Mouse (Mus musculus) forelimb bud, embryonic 11.5 days (tissue): ENCODE data around the gene Usp48.

Experiments
- DNase-seq: peaks from one replicate; pipeline ENCODE4 v3.0.0-alpha.2; 2012; ENCODE audit warnings: low read depth, low spot score

The Usp48 gene

GRCm38 (mm10) chr4:137609702-137610101 lies 16.1 kb downstream of the Usp48 start:
- DNase-seq: no peak

- DNase-seq: no peak
Observed at GRCm38 (mm10) chr4:137610256-137610655, 16.7 kb downstream of the Usp48 start.

DNA sequence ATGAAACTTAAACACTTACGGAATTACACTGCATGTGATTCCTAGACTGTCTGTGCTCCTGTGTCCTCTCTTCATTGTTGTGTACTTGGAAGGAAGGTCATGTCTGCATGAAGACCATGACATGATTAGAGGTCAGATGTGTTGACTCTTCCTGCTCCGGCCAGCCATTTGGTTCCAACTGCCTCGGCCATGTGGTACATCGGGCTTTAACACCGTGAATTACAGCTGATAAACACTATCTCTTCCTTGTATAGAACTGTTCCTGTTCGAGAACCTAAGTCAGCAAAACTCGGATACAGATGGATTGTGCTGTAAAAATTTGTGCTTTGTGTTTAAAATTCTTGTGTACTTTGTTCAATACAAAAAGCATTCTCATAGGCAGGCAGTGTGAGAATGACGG lies 29.3 kb downstream of the Usp48 start:
- DNase-seq: no peak

GRCm38 (mm10) chr4:137627476-137628235 lies 34.1 kb downstream of the Usp48 start:
- DNase-seq: no peak

- DNase-seq: no peak
Observed at GRCm38 (mm10) chr4:137628400-137628799, 34.8 kb downstream of the Usp48 start.

DNA sequence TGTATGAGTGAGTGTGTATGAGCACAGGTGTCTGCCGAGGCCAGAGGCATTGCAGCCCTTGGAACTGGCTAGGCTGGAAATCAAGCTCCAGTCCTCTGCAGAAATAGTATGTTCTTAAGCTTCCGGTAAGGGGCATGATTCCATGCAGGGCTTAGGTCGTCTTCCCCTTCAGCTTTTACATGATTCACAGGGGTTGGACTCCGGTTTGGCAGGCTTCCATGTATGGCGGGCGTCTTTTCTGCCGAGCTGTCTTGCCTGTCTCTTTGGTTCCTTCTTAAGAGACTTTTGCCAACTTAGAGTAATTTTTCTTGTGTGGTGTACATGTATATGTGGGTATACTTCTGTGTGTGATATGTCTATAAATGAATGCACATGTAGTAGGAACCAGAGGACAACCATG lies 35.8 kb downstream of the Usp48 start:
- no peak for DNase-seq

DNA sequence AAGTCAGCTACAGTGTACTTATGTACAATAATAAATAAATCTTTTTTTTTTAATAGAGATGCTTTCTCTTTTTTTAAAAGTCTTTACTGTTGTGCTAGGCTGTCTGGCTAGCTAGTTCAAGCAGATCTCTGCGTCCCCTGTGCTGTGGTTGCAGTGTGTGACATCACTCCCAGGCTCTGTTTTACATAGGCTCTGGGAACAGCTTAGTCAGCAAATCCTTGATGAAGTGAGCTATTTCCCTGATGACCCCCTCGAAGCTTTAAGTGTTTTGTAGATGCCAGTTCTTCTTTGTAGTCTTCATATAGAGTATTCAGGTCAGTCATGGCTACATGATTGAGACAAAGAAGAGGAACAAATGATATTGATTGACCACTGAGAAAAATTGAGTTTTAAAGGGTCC lies 36.6 kb downstream of the Usp48 start:
- no peak for DNase-seq

DNA sequence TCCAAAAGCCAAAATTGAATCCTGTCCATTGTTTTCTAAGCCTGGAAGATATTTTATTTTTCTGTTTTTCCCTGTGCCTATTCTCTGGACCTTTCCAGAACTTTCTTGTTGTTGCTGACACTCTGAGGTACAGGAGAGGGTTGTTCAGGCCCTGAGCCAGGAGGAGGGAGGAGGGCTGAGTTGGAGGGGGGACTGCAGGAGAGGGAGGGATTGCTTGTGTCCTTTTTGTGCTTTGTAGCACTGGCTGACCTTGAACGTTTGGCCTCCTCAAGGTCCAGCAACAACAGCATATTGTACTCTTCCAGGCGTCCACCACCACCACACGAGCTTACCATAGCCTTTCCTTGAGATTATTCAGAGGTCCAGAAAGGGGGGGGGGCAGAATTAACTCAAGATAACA lies 38.0 kb downstream of the Usp48 start:
- no peak for DNase-seq

DNA sequence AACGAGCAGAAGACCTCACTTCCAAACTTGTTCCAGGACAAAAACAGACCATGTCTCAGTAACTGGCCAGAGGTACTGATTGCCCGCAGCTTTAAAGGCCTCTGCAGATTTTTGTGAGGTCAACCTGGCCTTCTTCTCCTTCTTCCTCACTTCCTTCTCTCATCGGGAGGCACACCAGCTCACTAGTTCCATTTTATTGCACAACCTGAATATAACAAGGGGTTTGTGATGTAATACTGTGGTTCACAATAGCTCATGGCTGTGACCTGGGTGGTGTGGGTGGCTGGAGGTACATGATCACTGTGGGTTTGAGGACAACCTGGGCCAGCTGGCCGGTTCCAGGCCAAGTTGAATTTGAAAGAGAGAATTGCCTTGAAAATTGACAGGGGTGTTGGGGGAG lies 39.8 kb downstream of the Usp48 start:
- no peak for DNase-seq

GRCm38 (mm10) chr4:137636597-137636996 lies 43.0 kb downstream of the Usp48 start:
- DNase-seq: no peak

DNA sequence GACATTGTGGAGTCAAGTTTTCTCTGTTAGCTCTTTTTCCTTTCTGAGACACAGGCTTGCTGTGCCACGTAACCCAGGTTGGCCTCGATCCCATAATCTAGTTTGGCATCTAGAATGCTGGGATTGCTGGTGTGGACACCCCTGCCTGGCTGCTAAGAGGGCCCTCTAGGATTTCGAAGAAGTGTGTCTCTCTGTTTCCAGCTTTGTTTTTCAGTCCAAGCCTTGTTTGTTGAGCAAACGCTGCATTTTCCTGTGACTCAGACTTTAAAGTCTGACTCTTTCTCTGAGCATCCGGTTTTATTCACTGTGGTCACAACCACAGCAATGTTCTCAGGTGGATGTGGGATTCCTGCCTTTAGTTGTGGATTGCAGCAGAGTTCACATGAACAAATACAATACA lies 48.0 kb downstream of the Usp48 start:
- DNase-seq: no peak

- no peak for DNase-seq
Observed at GRCm38 (mm10) chr4:137642101-137642500, 48.5 kb downstream of the Usp48 start.

DNA sequence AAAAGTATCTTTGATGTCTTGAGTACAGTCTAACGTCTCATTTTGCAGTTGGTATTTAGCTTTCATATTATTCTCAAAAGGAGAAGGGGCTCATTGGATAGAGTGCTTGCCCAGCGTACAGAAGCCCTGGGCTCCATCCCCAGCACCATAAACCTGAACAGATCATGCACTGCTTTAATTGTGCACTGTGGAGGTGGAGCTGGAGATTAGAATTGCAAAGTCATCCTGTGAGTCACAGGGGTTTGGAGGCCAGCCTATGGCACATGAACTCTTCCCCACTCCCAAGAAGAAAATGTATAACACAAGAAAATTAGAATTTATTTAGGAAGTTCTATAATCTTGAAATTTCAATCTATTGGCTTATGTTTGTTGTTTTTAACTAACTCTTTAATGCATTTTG lies 49.9 kb downstream of the Usp48 start:
- no peak for DNase-seq

DNA sequence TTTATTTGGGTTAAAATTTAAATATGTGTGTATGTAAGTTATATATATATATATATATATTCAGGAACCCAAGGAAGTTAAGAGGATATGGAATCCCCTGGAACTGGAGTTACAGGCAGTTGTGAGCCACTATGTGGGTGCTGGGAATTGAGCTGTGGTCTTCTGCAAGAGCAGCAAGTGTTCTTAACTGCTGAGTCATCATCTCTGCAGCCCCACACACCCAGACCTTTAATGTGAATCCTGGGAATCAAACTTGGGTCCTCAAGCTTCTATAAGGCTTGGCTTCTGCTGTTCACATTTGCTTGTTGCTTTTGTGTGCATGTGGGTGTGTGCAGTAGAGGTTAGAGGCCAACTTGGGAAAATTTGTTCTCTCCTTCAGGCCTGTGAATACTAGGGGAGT lies 52.7 kb downstream of the Usp48 start:
- no peak for DNase-seq

- DNase-seq: peak; percentile 9
Observed at GRCm38 (mm10) chr4:137647648-137648047, 54.1 kb downstream of the Usp48 start.

- DNase-seq: no peak
Observed at GRCm38 (mm10) chr4:137648230-137648629, 54.7 kb downstream of the Usp48 start.

GRCm38 (mm10) chr4:137650912-137651311 lies 57.4 kb downstream of the Usp48 start:
- no peak for DNase-seq

DNA sequence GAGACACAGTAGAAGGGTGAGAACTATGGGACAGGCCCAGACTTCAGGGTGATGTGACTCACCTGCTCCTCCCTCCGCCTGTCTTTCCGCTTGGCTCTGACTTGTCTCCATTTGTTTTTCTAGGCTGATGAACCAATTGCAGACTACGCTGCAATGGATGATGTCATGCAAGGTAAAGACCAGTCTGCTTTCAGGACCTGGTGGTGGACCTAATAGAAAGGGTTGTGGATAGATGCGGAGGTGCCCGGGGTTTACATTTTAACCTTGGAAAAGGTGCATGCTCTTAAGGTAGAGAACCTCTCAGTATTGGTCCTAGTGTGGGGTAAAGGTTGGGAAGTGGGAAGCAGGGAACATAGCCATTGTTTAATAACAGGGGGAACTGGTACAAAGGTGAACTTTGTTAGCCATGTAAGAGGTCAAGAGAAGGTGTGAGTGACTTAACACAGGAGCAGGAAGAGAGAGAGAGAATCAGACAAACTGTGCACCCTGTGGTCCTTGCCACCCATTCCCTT lies 59.3 kb downstream of the Usp48 start:
- no peak for DNase-seq

DNA sequence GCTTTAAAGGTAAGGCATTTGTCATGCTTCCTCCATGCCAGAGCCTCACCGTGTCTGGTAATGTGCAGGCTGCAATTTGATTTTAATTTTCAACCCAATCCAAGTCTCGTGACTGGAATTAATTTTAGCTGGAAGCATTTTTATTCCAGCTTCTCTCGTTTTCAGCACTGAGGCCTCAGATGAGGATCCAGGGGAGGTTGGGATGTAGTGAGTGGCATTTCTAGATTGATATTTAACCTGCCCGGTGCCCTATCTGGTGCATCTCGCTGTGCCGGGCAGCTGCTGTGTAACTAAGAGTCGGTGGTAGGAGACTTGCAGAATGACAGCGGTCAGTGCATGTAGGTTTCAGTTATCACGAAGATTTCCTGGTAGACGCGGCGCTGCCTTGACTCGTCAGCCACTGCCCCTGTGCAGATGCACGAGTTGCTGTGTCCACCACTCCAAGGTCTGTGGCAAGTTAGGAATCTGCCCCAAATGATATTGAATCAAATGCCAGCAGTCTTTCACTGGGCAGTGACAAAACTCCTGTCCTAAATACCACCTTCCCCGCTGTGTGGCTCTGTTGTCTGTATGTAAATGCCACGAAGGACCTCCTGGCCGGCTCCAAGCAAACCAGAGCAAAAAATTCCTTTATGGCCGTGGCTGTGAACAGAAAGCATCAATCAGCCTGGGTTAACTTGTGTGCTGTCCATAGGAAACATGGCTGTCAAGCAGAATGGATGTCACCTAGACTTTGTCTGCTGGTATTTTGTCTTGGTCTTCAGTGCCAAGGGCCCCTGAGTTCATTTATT lies 61.9 kb downstream of the Usp48 start:
- no peak for DNase-seq

GRCm38 (mm10) chr4:137657674-137658073 lies 64.1 kb downstream of the Usp48 start:
- no peak for DNase-seq

- no peak for DNase-seq
Observed at GRCm38 (mm10) chr4:137659541-137659940, 66.0 kb downstream of the Usp48 start.

DNA sequence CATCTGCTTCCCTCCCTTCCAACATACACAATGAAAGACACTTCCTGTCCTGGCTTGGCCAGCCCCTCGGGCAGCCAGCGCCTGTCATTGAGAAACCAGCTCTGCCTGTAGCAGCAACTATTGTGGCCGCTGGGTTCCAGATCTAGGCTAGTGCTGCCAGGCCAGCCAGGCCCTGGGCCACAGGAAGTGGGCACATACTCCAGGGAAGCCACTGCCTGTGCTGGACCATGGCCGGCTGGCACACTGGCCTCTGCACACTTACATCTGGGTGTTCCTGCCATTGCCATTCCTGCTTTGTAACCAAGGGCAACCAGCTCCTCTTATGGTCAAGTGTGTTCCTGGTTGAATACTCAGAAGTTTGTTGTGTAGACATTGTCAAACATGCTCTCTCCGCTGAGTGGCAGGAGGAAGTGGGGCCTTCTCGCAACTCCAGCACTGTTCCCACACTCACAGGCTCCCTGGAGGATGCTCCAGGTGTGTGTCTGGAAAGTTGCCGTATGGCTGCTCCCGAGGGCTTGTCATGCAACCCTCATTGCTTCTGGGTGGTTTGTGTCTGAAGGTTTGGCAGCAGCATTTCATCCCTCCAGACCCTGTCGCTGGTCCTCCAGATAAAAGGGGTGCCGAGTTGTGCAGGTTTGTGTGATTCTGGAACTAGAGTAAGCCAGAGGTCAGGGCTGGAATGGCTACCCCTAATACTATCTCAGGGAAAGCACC lies 67.0 kb downstream of the Usp48 start:
- DNase-seq: no peak
